Mouse (Mus musculus) cortical plate, adult 2 months (tissue): ENCODE data around the gene Ppp1r37.
A peak's percentile ranks its signal among the peaks of the same experiment; 100 is the strongest.

Source experiments
- CTCF ChIP-seq: fragments of 200-500 bp; IDR thresholded peaks from 2 replicates; pipeline ENCODE4 v1.5.1; 2011; ENCODE audit warnings: mild to moderate bottlenecking, control low read depth, low read length; ENCODE audit not compliant: insufficient read depth; ENCODE audit errors: extremely low read depth
- POLR2A ChIP-seq: fragments of 200-500 bp; IDR thresholded peaks from 2 replicates; pipeline ENCODE4 v1.6.1; 2011; ENCODE audit warnings: mild to moderate bottlenecking, low read length, control low read depth; ENCODE audit not compliant: insufficient read depth; ENCODE audit errors: extremely low read depth

- TF ChIP-seq CTCF, result peak; percentile 28; the same call in 1 of the 2 replicates
- no peak for TF ChIP-seq POLR2A
These were observed 3.9 kb downstream of the Ppp1r37 start for GRCm38 (mm10) chr7:19558965-19559364.
